Mouse (Mus musculus) bone marrow, adult 2 months (tissue): Measurements from ENCODE around the gene Aim2.

Source experiments
- CTCF ChIP-seq: fragments of 200-500 bp; IDR thresholded peaks from 2 replicates; pipeline ENCODE4 v1.5.1; 2011; ENCODE audit warnings: low read length, control low read depth; ENCODE audit not compliant: control insufficient read depth, insufficient read depth
- POLR2A ChIP-seq: fragments of 200-500 bp; IDR thresholded peaks from 2 replicates; pipeline ENCODE4 v1.6.1; 2011; ENCODE audit warnings: low read depth, mild to moderate bottlenecking, control low read depth, low read length, borderline replicate concordance; ENCODE audit not compliant: control insufficient read depth

GRCm38 (mm10) chr1:173348527-173348926, 2.2 kb upstream of the Aim2 start:
- TF ChIP-seq CTCF (no peak), POLR2A (no peak)
